In genomic region chr7:136046645-136047363, GRCm38 (mm10) we compare ENCODE assay signal across 8 mouse cellular contexts.
DNase-seq lines count a peak whose midpoint lies in the region; ATAC-seq and TF ChIP-seq lines count a peak whose summit lies in the region.

No protein-coding gene starts in this region.

- no peak for ATAC-seq in liver, postnatal 0 days
- ATAC-seq in liver, embryonic 12.5 days, result no peak
- ATAC-seq in forebrain, embryonic 11.5 days (replicated peaks; ENCODE audit: low FRiP score), result peak; percentile 81
- ATAC-seq in heart, embryonic 16.5 days (replicated peaks; ENCODE audit: extremely low read depth, insufficient read depth, low FRiP score), result peak; percentile 86

- no peak overlapping the region for H3K4me3 ChIP-seq in liver, postnatal 0 days (ENCODE audit: low read depth, low read length)
- no peak overlapping the region for H3K4me3 ChIP-seq in liver, embryonic 12.5 days
- no peak overlapping the region for H3K4me3 ChIP-seq in forebrain, embryonic 11.5 days (ENCODE audit: low read depth, low read length)
- no peak overlapping the region for H3K4me3 ChIP-seq in heart, embryonic 16.5 days (ENCODE audit: low read length)

- 0 out of 2 replicates have a peak, but pooled peaks cover 3% of the 10 kb centered on the region for H3K27me3 ChIP-seq in liver, postnatal 0 days (ENCODE audit: insufficient read depth, low read length)
- H3K27me3 ChIP-seq in liver, embryonic 12.5 days (replicated peaks), result no peaks in the 10 kb centered on the region; the same call in none of the 2 replicates
- H3K27me3 ChIP-seq in forebrain, embryonic 11.5 days (ENCODE audit: control insufficient read depth, insufficient read depth, low read length), result no peaks in the 10 kb centered on the region
- no peaks in the 10 kb centered on the region for H3K27me3 ChIP-seq in heart, embryonic 16.5 days (ENCODE audit: control insufficient read depth, insufficient read depth, low read length)

- DNase-seq in liver, postnatal 0 days, result peak; percentile 25
- DNase-seq in forebrain, embryonic 11.5 days (ENCODE audit: low spot score), result peak; percentile 69
- DNase-seq in kidney, postnatal 36 days, result peak; percentile 82 to 87
- peak; percentile 57 for DNase-seq in lung, postnatal 14 days
- DNase-seq in right cerebral cortex, adult 18-20 months, result peak; percentile 69
- no peak for DNase-seq in embryo, embryonic 9.5 days (ENCODE audit: extremely low spot score)

- TF ChIP-seq CTCF in liver, postnatal 0 days (IDR thresholded peaks at IDR 0.05; ENCODE audit: low read depth), result no peak

- WGBS in liver, postnatal 0 days (ENCODE audit: insufficient replicate concordance), result 38% methylated on average over 14 of the region's 14 CpGs
- 42% methylated on average over 14 of the region's 14 CpGs for WGBS in liver, embryonic 12.5 days (ENCODE audit: insufficient replicate concordance)
- WGBS in forebrain, embryonic 11.5 days, result 26% methylated on average over 14 of the region's 14 CpGs
- 10% methylated on average over 14 of the region's 14 CpGs for WGBS in heart, embryonic 16.5 days

- no peak overlapping the region for H3K27ac ChIP-seq in liver, postnatal 0 days (ENCODE audit: low read depth)
- no peak overlapping the region for H3K27ac ChIP-seq in liver, embryonic 12.5 days
- peak overlapping the region; percentile 55 for H3K27ac ChIP-seq in forebrain, embryonic 11.5 days (ENCODE audit: low read depth, low read length)
- H3K27ac ChIP-seq in heart, embryonic 16.5 days (ENCODE audit: low read length), result peak overlapping the region; percentile 93

- H3K4me2 ChIP-seq in liver, postnatal 0 days (ENCODE audit: low read depth, low read length), result no peak overlapping the region
- no peak overlapping the region for H3K4me2 ChIP-seq in liver, embryonic 12.5 days
- 0 out of 2 replicates have a peak overlapping the region, but pooled peaks have one; percentile 16 for H3K4me2 ChIP-seq in forebrain, embryonic 11.5 days (ENCODE audit: low read depth, low read length, severe bottlenecking)
- peak overlapping the region; percentile 39 for H3K4me2 ChIP-seq in heart, embryonic 16.5 days (ENCODE audit: low read depth, low read length)

- H3K4me1 ChIP-seq in liver, postnatal 0 days (ENCODE audit: insufficient read depth), result no peaks in the 10 kb centered on the region
- H3K4me1 ChIP-seq in liver, embryonic 12.5 days, result no peaks in the 10 kb centered on the region
- H3K4me1 ChIP-seq in forebrain, embryonic 11.5 days (replicated peaks; ENCODE audit: control insufficient read depth, insufficient read depth, low read length), result peaks cover 7% of the 10 kb centered on the region
- peaks cover 40% of the 10 kb centered on the region for H3K4me1 ChIP-seq in heart, embryonic 16.5 days (ENCODE audit: control insufficient read depth, insufficient read depth, low read length)

- no peaks in the 10 kb centered on the region for H3K9me3 ChIP-seq in liver, postnatal 0 days (ENCODE audit: low read length)
- H3K9me3 ChIP-seq in liver, embryonic 12.5 days (replicated peaks), result no peaks in the 10 kb centered on the region
- H3K9me3 ChIP-seq in forebrain, embryonic 11.5 days (ENCODE audit: control insufficient read depth, low read length), result no peaks in the 10 kb centered on the region
- no peaks in the 10 kb centered on the region for H3K9me3 ChIP-seq in heart, embryonic 16.5 days (replicated peaks; ENCODE audit: control insufficient read depth, low read length)

- H3K36me3 ChIP-seq in liver, postnatal 0 days (replicated peaks; ENCODE audit: insufficient read depth, low read length), result no peaks in the 10 kb centered on the region
- no peaks in the 10 kb centered on the region for H3K36me3 ChIP-seq in liver, embryonic 12.5 days
- H3K36me3 ChIP-seq in forebrain, embryonic 11.5 days (ENCODE audit: control insufficient read depth, insufficient read depth, low read length), result no peaks in the 10 kb centered on the region
- no peaks in the 10 kb centered on the region for H3K36me3 ChIP-seq in heart, embryonic 16.5 days (ENCODE audit: control insufficient read depth, insufficient read depth)

- no peak for TF ChIP-seq EP300 in liver, postnatal 0 days (IDR thresholded peaks at IDR 0.05; ENCODE audit: low read depth)

- no peak overlapping the region for H3K9ac ChIP-seq in liver, postnatal 0 days (replicated peaks)
- H3K9ac ChIP-seq in liver, embryonic 12.5 days, result no peak overlapping the region
- peak overlapping the region; percentile 33; the same call in 1 of the 2 replicates for H3K9ac ChIP-seq in forebrain, embryonic 11.5 days (ENCODE audit: low read length)
- peak overlapping the region; percentile 23; the same call in 1 of the 2 replicates for H3K9ac ChIP-seq in heart, embryonic 16.5 days (ENCODE audit: low read length)

Comparison
In these comparisons a context has a peak if more than half of its experiments do, and no peak if none do; other contexts are left out.
1. ATAC-seq: peak in forebrain, embryonic 11.5 days (single experiment) and heart, embryonic 16.5 days (single experiment); none in liver, postnatal 0 days (single experiment) and liver, embryonic 12.5 days (single experiment).
2. H3K27ac ChIP-seq: peak in forebrain, embryonic 11.5 days (single experiment) and heart, embryonic 16.5 days (single experiment); none in liver, postnatal 0 days (single experiment) and liver, embryonic 12.5 days (single experiment).
3. H3K4me2 ChIP-seq: peak in forebrain, embryonic 11.5 days (single experiment) and heart, embryonic 16.5 days (single experiment); none in liver, postnatal 0 days (single experiment) and liver, embryonic 12.5 days (single experiment).
4. H3K9ac ChIP-seq: peak in forebrain, embryonic 11.5 days (single experiment) and heart, embryonic 16.5 days (single experiment); none in liver, postnatal 0 days (single experiment) and liver, embryonic 12.5 days (single experiment).